Mouse (Mus musculus) CH12.LX (cell line): Measurements from ENCODE around the gene Napsa. TPM values are rescaled to one million over a fixed set of nuclear protein-coding genes. Genes with fewer than 3 reads are reported as not detected.

Source experiments
- DNase-seq: peaks from one replicate; pipeline ENCODE4 v3.0.0-alpha.2; 2013; ENCODE audit errors: extremely low read depth
- H3K27ac ChIP-seq: 2 replicates; pipeline ENCODE4 v1.5.1; 2012; ENCODE audit warnings: low read depth, mild to moderate bottlenecking, control low read depth, moderate library complexity; ENCODE audit not compliant: insufficient read depth
- H3K27me3 ChIP-seq: replicated peaks from 2 replicates; pipeline ENCODE3; 2012; ENCODE audit warnings: inconsistent platforms
- H3K36me3 ChIP-seq, 2 experiments: replicated peaks in 1 of 2; 2 replicates each; pipeline versions ENCODE3 to v1.6.1; 2012; ENCODE audit warnings: inconsistent platforms in 1 of 2, low read length in 1 of 2, mild to moderate bottlenecking in 1 of 2, mixed read lengths in 1 of 2, moderate library complexity in 1 of 2; ENCODE audit not compliant: control insufficient read depth in 1 of 2, insufficient read depth in 1 of 2
- H3K4me1 ChIP-seq, 2 experiments: 2 replicates each; pipeline ENCODE4 v1.6.1; 2012; ENCODE audit warnings: inconsistent platforms in 1 of 2, moderate library complexity in 1 of 2; ENCODE audit not compliant: insufficient read depth in 2 of 2, control insufficient read depth in 1 of 2
- H3K4me2 ChIP-seq: 2 replicates; pipeline ENCODE4 v1.6.1; 2012; ENCODE audit warnings: low read depth, mild to moderate bottlenecking, control low read depth; ENCODE audit not compliant: poor library complexity, insufficient read depth, severe bottlenecking
- H3K4me3 ChIP-seq, 3 experiments: fragments of 150-350 bp in 1 of 3; sonication (generic) in 1 of 3; replicated peaks in 1 of 3; 2 replicates each; pipeline versions ENCODE3 to v1.5.1; 2011 to 2012; ENCODE audit warnings: low read depth in 2 of 3, low read length in 2 of 3, mild to moderate bottlenecking in 2 of 3, moderate library complexity in 2 of 3, control low read depth in 1 of 3, improper control_type of control experiment in 1 of 3, inconsistent platforms in 1 of 3, mixed read lengths in 1 of 3; ENCODE audit not compliant: poor library complexity in 1 of 3
- H3K79me2 ChIP-seq: replicated peaks from 2 replicates; pipeline ENCODE4 v1.6.1; 2012; ENCODE audit warnings: mild to moderate bottlenecking, moderate library complexity; ENCODE audit not compliant: control insufficient read depth, poor library complexity, insufficient read depth, severe bottlenecking; ENCODE audit errors: extremely low read depth
- H3K9ac ChIP-seq: 2 replicates; pipeline ENCODE4 v1.6.1; 2012; ENCODE audit warnings: low read depth, mild to moderate bottlenecking, control low read depth, moderate library complexity; ENCODE audit not compliant: insufficient read depth
- H3K9me3 ChIP-seq: replicated peaks from 2 replicates; pipeline ENCODE3; 2012; ENCODE audit warnings: low read length, inconsistent platforms, mixed read lengths
- BHLHE40 ChIP-seq: IDR thresholded peaks from 2 replicates; pipeline ENCODE4 v1.6.1; 2011; ENCODE audit warnings: mild to moderate bottlenecking, low read depth, low read length, improper control_type of control experiment
- CHD2 ChIP-seq: IDR thresholded peaks from 2 replicates; pipeline ENCODE4 v1.6.1; 2011; ENCODE audit warnings: low read length, improper control_type of control experiment
- CTCF ChIP-seq, 2 experiments: IDR thresholded peaks in 1 of 2; conservative IDR thresholded peaks in 1 of 2; 2 replicates each; pipeline ENCODE4 v1.5.1; 2011 to 2012; ENCODE audit warnings: low read depth in 2 of 2, low read length in 2 of 2, improper control_type of control experiment in 1 of 2, inconsistent platforms in 1 of 2, mild to moderate bottlenecking in 1 of 2, moderate library complexity in 1 of 2
- E2F4 ChIP-seq: IDR thresholded peaks from 2 replicates; pipeline ENCODE4 v1.6.1; 2011; ENCODE audit warnings: low read depth, low read length, improper control_type of control experiment; ENCODE audit not compliant: insufficient replicate concordance
- ELF1 ChIP-seq: IDR thresholded peaks from 2 replicates; pipeline ENCODE4 v1.6.1; 2014; ENCODE audit warnings: low read depth, mild to moderate bottlenecking, inconsistent platforms, low read length, improper control_type of control experiment
- EP300 ChIP-seq: IDR thresholded peaks from 2 replicates; pipeline ENCODE4 v1.6.1; 2011; ENCODE audit warnings: low read length, improper control_type of control experiment
- ETS1 ChIP-seq: conservative IDR thresholded peaks from 2 replicates; pipeline ENCODE4 v1.6.1; 2012; ENCODE audit warnings: low read depth, mild to moderate bottlenecking, inconsistent platforms, low read length, improper control_type of control experiment, moderate library complexity
- GABPA ChIP-seq: IDR thresholded peaks from 2 replicates; pipeline ENCODE4 v1.6.1; 2012; ENCODE audit warnings: low read depth, low read length, improper control_type of control experiment, inconsistent platforms; ENCODE audit not compliant: insufficient replicate concordance
- IRF4 ChIP-seq: IDR thresholded peaks from 2 replicates; pipeline ENCODE4 v1.6.1; 2014; ENCODE audit warnings: low read depth, mild to moderate bottlenecking, inconsistent platforms, low read length, improper control_type of control experiment
- JUND ChIP-seq: conservative IDR thresholded peaks from 2 replicates; pipeline ENCODE4 v1.6.1; 2011; ENCODE audit warnings: low read depth, low read length, improper control_type of control experiment
- MAFK ChIP-seq: IDR thresholded peaks from 2 replicates; pipeline ENCODE4 v1.6.1; 2011; ENCODE audit warnings: low read length, improper control_type of control experiment; ENCODE audit not compliant: insufficient replicate concordance
- MAZ ChIP-seq: IDR thresholded peaks from 2 replicates; pipeline ENCODE4 v1.6.1; 2012; ENCODE audit warnings: low read depth, mild to moderate bottlenecking, inconsistent platforms, low read length, improper control_type of control experiment, moderate library complexity
- MEF2A ChIP-seq: IDR thresholded peaks from 2 replicates; pipeline ENCODE4 v1.6.1; 2014; ENCODE audit warnings: low read depth, mild to moderate bottlenecking, inconsistent platforms, low read length, improper control_type of control experiment, borderline replicate concordance
- MXI1 ChIP-seq: IDR thresholded peaks from 2 replicates; pipeline ENCODE4 v1.6.1; 2011; ENCODE audit warnings: mild to moderate bottlenecking, low read depth, low read length, improper control_type of control experiment
- NRF1 ChIP-seq: IDR thresholded peaks from 2 replicates; pipeline ENCODE4 v1.6.1; 2014; ENCODE audit warnings: low read depth, mild to moderate bottlenecking, inconsistent platforms, low read length, improper control_type of control experiment, moderate library complexity
- POLR2A ChIP-seq: IDR thresholded peaks from 2 replicates; pipeline ENCODE4 v1.6.1; 2011; ENCODE audit warnings: low read depth, mild to moderate bottlenecking, improper control_type of control experiment, low read length
- POLR2AphosphoS2 ChIP-seq: IDR thresholded peaks from 2 replicates; pipeline ENCODE4 v1.6.1; 2011; ENCODE audit warnings: low read depth, low read length, improper control_type of control experiment
- RAD21 ChIP-seq: IDR thresholded peaks from 2 replicates; pipeline ENCODE4 v1.6.1; 2011; ENCODE audit warnings: low read depth, mild to moderate bottlenecking, low read length, improper control_type of control experiment, moderate library complexity
- RCOR1 ChIP-seq: conservative IDR thresholded peaks from 2 replicates; pipeline ENCODE4 v1.6.1; 2012; ENCODE audit warnings: low read depth, mild to moderate bottlenecking, inconsistent platforms, low read length, improper control_type of control experiment
- SMC3 ChIP-seq: IDR thresholded peaks from 2 replicates; pipeline ENCODE4 v1.6.1; 2011; ENCODE audit warnings: low read depth, low read length, improper control_type of control experiment
- USF1 ChIP-seq: IDR thresholded peaks from 2 replicates; pipeline ENCODE4 v1.6.1; 2014; ENCODE audit warnings: low read depth, mild to moderate bottlenecking, inconsistent platforms, low read length, improper control_type of control experiment
- USF2 ChIP-seq: conservative IDR thresholded peaks from 2 replicates; pipeline ENCODE4 v1.6.1; 2011; ENCODE audit warnings: low read depth, low read length, improper control_type of control experiment
- ZC3H11A ChIP-seq: IDR thresholded peaks from 2 replicates; pipeline ENCODE4 v1.6.1; 2012; ENCODE audit warnings: low read depth, mild to moderate bottlenecking, inconsistent platforms, low read length, improper control_type of control experiment
- ZKSCAN1 ChIP-seq: IDR thresholded peaks from 2 replicates; pipeline ENCODE4 v1.6.1; 2012; ENCODE audit warnings: low read depth, inconsistent platforms, low read length, improper control_type of control experiment, borderline replicate concordance
- dilution Hi-C: fragments of 300-500 bp; cut with MboI; formaldehyde crosslinking; loops from 2 replicates; pipeline ENCODE4 v1.14.3; 2020; ENCODE audit warnings: low sequenced_read_pairs; ENCODE audit not compliant: extremely low pct_unique_long_range_greater_than_20kb, extremely low pct_ligation_motif_present
- in situ Hi-C: fragments of 300-500 bp; cut with MboI; formaldehyde crosslinking; loops from 3 replicates; pipeline ENCODE4 v1.14.3; 2019; ENCODE audit warnings: low sequenced_read_pairs, low pct_ligation_motif_present, low pct_unique_long_range_greater_than_20kb, mixed read lengths
- polyA plus RNA-seq: library from polyadenylated mRNA; unstranded; fragments of >175 nt; gene quantifications from 2 replicates; pipeline ENCODE4 v1.2.1, GENCODE M21; 2012; ENCODE audit warnings: low read depth; ENCODE audit not compliant: insufficient read length
- total RNA-seq, 2 experiments: library from RNA; depleted of rRNA; stranded (reverse); fragments of 300-350 nt in 1 of 2; fragments of >200 nt in 1 of 2; gene quantifications; 2 replicates each; pipeline ENCODE4 v1.2.3; 2012 to 2014

Napsa gene
- total and polyA plus RNA-seq, 3 experiments = 175 to 253 (median 194) TPM

DNA sequence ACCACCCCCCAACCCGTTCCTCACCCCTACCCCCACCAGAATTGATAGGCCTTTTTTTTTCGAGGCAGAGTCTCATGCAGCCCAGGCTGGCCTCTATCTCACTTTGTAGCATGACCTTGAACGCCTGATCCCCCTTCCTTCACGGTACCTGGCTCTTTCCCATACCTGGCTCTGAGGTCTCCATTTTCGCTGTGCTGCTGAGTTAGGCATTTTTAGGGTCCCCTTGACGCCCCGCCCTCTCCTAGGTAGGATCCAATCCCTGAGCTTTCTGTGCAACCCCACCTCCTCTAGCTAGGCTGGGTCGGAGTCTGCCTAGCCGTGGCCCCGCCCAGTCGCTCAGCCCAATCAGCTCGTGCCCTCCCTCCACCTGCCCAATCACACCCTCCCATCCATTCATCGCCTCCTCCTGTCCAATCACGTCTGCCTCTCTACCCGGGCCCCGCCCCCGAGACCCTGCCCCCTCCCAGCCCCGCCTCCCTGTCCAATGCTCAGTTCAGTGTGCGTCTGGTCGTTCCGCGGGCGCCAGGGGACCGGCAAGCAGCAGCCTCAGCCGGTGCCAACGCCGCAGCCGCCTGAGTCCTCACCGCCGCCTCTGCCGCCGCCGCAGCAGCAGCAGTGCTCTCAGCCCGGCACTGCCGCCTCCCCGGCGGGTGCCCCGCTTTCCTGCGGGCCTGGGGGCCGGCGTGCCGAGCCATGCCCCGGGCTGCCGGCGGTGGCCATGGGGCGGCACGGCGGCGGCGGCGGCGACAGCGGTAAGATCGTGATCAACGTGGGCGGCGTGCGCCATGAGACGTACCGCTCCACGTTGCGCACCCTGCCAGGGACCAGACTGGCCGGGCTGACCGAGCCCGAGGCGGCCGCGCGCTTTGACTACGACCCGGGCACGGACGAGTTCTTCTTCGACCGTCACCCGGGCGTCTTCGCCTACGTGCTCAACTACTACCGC, 18.5 kb downstream of the Napsa start, which contains the start of gene Kcnc3 (continued):
- TF ChIP-seq MAFK (peak; percentile 88; the same call in 1 of the 2 replicates), ELF1 (no peak), GABPA (no peak), RAD21 (no peak), POLR2A (peak; percentile 80), CHD2 (peak; percentile 82)

DNA sequence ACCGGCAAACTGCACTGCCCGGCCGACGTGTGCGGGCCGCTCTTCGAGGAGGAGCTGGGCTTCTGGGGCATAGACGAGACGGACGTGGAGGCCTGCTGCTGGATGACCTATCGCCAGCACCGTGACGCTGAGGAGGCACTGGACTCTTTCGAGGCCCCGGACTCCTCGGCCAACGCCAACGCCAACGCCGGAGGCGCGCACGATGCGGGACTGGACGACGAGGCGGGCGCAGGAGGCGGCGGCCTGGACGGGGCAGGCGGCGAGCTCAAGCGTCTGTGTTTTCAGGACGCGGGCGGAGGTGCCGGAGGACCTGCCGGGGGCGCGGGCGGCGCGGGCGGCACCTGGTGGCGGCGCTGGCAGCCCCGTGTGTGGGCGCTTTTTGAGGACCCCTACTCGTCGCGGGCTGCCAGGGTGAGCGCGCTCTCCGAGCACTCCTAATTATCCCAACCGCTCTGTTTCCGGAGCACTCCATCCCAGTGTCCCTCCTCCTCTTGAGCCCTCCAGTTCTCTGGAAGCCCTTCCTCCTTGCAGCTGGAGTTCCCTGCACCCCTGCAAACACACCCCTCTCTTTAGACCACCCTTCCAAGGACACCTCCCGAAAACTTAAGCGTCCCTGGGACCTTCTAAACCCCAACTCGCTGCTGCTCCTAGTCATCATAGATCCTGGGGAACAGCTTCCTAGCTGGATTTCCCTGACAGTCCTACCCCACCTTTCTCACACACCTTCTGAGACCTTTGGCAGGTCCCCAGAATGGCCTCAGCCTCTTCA, 19.4 kb downstream of the Napsa start:
- peaks cover 10% of the 10 kb centered on the region for H3K27me3 ChIP-seq

DNA sequence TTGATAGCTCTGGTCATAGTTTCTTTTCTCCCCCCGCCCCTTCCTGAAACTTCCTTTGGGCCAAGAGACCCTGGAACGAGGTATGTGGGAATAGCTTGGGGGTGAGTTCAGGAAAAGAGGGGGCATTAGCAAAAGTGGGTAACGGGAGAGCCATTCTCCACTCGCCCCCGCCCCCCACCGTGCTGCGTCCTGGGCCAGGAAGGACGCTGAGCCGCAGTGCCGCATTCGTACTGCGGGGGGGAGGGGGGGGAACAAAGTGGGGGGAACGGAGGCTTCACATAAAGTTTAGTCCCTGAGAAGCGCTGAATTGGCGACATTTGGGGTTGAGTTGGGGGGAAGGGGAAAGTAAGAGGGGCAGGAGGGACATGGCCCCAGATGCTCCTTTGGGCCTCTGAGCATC, 20.9 kb downstream of the Napsa start:
- H3K27ac ChIP-seq = no peak overlapping the region
- no peak overlapping the region for H3K4me3 ChIP-seq
- H3K9ac ChIP-seq = no peak overlapping the region
- peaks cover 13 to 39% of the 10 kb centered on the region in 2 experiments for H3K4me1 ChIP-seq
- H3K79me2 ChIP-seq = 0 out of 2 replicates have a peak, but pooled peaks cover 2% of the 10 kb centered on the region
- dilution Hi-C loops = no loop called here
- no peak overlapping the region for H3K4me2 ChIP-seq
- no peaks in the 10 kb centered on the region for H3K9me3 ChIP-seq
- in situ Hi-C loops = no loop called here
- DNase-seq = no peak
- H3K36me3 ChIP-seq = peaks cover 7 to 31% of the 10 kb centered on the region in 2 experiments
- TF ChIP-seq USF2 (no peak), ETS1 (no peak), BHLHE40 (no peak), USF1 (no peak), GABPA (no peak)
- peaks cover 10% of the 10 kb centered on the region for H3K27me3 ChIP-seq

More for the DNA sequence above, 19.4 kb downstream of the Napsa start:
- Histone ChIP-seq H3K9ac (peak overlapping the region; percentile 42), H3K79me2 (0 out of 2 replicates have a peak, but pooled peaks cover 2% of the 10 kb centered on the region), H3K27ac (no peak overlapping the region), H3K4me1 (peaks cover 13 to 39% of the 10 kb centered on the region in 2 experiments), H3K9me3 (no peaks in the 10 kb centered on the region), H3K4me3 (peak overlapping the region; percentile 38 to 82 (median 58)), H3K4me2 (peak overlapping the region; percentile 76), H3K36me3 (peaks cover 7 to 42% of the 10 kb centered on the region in 2 experiments)
- in situ Hi-C loops (no loop called here), dilution Hi-C loops (no loop called here)
- no peak for TF ChIP-seq BHLHE40
- TF ChIP-seq IRF4 = no peak
- TF ChIP-seq NRF1 = no peak
- no peak; a peak in 1 of 4 replicates for TF ChIP-seq CTCF (conservative IDR thresholded peaks at IDR 0.05 in 1 of 2, IDR thresholded peaks at IDR 0.05 in 1 of 2; ENCODE audit: low read depth in 2 of 2, low read length in 2 of 2)
- no peak for TF ChIP-seq E2F4
- no peak for TF ChIP-seq ZKSCAN1
- TF ChIP-seq MXI1 = no peak
- TF ChIP-seq MAZ = no peak
- TF ChIP-seq RCOR1 = no peak
- no peak for TF ChIP-seq ZC3H11A
- TF ChIP-seq CHD2 = no peak
- no peak for TF ChIP-seq MEF2A
- no peak for TF ChIP-seq SMC3
- TF ChIP-seq POLR2A = no peak
- TF ChIP-seq USF1 = no peak
- TF ChIP-seq POLR2AphosphoS2 = no peak
- no peak for TF ChIP-seq EP300
- TF ChIP-seq JUND = no peak
- no peak for TF ChIP-seq USF2
- DNase-seq = no peak
